Mouse (Mus musculus) bone marrow, adult 2 months (tissue): ENCODE measurements around the gene Jarid2.

Source experiments
- CTCF ChIP-seq: fragments of 200-500 bp; IDR thresholded peaks from 2 replicates; pipeline ENCODE4 v1.5.1; 2011; ENCODE audit warnings: low read length, control low read depth; ENCODE audit not compliant: control insufficient read depth, insufficient read depth
- POLR2A ChIP-seq: fragments of 200-500 bp; IDR thresholded peaks from 2 replicates; pipeline ENCODE4 v1.6.1; 2011; ENCODE audit warnings: low read depth, mild to moderate bottlenecking, control low read depth, low read length, borderline replicate concordance; ENCODE audit not compliant: control insufficient read depth

- TF ChIP-seq POLR2A (no peak), CTCF (no peak)
Observed at GRCm38 (mm10) chr13:44925173-44925572, 195.9 kb downstream of the Jarid2 start.
